Mouse (Mus musculus) heart, postnatal 0 days (tissue): Measurements from ENCODE around the gene S1pr4.

Experiments used
- CTCF ChIP-seq: IDR thresholded peaks from 2 replicates; pipeline ENCODE4 v1.5.1; 2016; ENCODE audit warnings: antibody characterized with exemption, control low read depth, low read depth
- EP300 ChIP-seq: IDR thresholded peaks from 2 replicates; pipeline ENCODE4 v1.6.1; 2016; ENCODE audit warnings: antibody characterized with exemption, low read depth

DNA sequence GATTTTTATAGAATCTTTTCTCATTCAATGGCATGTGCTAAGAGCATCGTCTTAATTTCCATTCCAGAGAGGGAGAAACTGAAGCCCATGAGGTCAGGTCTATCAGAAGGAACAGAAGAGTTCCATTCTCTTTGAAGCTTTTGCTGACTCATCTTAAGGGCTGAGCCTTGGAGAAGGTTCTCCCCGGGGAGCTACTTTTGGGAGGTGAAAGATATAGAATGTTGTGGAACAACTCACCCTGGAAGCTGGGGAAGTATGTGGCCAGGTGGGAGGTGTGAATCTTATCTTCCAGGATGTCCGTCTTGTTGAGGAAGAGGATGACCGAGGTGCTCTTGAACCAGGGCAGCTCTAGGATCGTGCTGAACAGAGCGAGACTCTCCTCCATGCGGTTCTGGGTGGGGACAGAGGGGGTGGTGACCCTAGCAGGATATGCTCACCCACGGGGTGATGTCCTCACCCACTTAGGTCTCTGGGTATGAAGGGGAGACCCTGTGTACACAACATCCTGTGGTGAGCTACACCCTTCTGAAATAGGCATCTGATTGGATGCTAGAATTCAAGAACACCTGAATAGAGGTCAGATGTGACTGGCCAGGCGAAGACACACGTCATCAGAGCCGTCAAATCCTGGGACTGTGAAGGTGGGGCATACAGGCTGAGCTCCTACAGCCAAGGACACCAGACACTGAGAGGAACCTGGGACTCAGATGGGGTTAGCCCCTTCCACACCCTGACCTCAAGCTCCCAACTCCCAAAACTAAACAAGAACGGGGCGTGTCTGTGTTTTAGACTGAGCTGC, 8.0 kb upstream of the S1pr4 start:
- TF ChIP-seq CTCF: no peak
- no peak for TF ChIP-seq EP300
